Mouse (Mus musculus) ES-CJ7 (cell line): ENCODE data around the gene Ifi205.
"Not testable (repeated sequence)": the region's sequence is repeated elsewhere in the genome, so short reads cannot be mapped to it uniquely, and the experiment has no call there.

Experiments used
- DNase-seq: peaks from one replicate; pipeline ENCODE4 v3.0.0; 2011; ENCODE audit warnings: low read depth, low spot score

Ifi205 gene

DNA sequence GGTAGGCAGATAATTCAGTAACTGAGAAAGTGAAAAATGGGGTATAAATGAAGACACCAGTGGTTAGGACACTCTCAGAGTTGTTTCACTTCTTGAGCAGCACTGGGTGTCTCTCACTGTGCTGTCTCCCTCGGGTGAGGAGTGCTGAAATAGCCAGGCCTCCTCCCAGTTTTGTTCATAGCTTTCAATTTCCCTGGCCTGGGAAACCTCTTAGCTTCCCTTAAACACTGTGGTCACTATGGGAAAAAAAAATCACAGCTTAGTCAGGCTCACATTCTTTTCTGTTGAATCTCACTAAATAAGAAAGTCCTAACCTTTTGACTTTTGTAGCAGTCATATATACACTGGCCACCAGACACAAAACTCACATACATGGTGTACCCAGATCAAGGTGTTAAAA, at the start of gene Ifi205:
Gene Ifi205, minus strand, starts transcription at position 113 of the 400 bp plus-strand sequence.
- DNase-seq = no peak

DNA sequence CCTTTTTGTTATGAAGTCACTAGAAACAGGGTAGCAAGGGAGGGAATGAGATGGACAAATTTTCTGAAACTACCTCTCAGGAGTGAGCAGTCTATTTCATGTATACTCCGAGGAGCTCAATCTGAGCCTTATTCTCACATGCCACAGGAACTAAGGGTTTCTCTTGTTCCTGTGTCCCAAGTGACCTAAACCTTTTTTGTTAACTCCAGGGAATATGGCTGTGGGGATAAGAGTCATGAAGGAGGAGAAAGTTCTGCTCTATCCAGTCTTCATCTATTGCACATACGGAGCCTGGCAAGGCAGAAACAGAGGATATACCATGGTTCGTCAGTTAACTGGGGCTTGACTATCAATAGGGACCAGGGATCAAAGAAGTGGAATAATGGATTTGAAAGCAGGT, 34.7 kb upstream of the Ifi205 start, which contains the start of gene Olfr430:
Gene Olfr430, plus strand, starts transcription at position 301 of the 400 bp plus-strand sequence.
- no peak for DNase-seq

DNA sequence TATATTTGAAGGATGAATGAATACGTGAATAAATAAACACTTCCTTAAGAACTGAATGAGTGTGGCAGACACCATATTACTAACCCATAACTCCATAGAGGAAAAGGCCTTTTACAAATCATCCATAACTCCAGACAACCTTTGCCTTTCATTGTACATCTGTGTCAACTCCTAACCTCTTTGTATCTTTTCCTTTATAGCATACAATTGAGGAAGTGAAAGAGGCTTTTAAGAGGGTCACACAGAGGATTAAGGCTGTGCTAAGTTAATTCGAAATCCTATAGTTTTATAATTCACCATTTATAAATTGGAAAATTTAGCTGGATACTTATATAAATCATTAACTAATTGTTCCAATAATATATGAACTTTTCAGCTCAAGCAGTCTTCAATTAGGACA, 23.6 kb upstream of the Ifi205 start:
- DNase-seq = no peak

DNA sequence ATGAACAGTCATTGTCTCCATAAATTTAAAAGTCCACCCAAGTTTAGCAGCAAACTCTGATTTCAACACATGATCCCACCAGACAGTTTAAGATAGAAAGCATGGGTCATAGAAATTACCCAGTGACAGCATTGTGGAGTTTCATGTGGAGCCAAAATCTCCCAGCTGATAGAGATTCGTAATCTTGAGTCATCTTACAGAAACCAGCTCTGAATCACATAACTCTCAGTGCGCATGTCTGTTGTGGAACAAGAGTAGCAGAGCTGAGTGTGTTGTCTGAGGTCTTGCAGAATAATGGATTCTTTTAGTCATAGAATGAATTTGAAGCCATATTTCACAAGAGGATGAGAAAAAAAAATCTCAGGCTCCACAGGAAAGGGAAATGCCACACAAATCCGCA, 21.4 kb upstream of the Ifi205 start:
- no peak for DNase-seq

DNA sequence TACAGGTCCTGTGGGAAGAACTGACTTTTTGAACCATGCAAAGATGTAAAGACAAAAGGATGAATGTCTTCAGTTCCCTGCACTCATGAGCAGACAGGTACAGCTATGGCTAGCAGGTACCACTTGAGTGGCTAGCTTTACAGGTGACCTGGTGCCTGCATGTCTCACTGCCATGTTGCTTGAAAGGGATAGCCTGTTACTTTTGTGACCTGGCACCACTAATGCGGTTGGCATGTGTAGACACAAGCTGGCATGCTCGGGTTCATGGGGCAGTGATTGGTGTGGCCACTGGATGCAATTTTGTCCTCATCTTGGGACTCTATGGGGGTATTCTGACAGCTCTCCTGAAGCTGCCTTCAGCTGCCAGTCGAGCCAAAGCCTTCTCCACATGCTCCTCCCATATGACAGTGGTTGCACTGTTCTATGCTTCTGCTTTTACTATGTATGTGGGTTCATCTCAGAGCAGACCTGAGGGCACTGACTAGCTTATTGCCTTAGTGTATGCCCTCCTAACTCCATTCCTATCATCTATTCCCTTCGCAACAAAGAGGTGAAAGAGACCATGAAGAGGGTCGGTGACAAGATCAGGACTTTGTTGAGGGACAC, 20.4 kb upstream of the Ifi205 start:
- DNase-seq = no peak

DNA sequence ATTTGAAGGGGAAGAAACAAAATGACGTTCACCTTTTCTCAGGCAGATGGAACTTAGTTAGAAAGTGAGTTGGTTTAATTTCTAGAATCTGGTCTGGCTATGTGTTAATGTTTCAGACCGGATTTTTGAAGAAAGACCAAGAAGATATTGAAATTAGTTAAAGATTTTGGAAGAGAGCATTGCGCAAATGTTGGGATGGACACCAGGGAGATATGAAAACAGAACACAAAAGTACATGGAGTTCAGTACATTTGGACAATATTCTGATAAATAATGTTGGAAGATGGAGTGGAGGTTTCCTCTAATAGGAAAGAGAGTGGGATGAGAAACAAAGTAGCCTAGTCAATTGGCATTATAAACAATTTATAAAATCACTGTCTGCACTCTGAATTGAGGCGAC, 19.9 kb upstream of the Ifi205 start:
- no peak for DNase-seq

DNA sequence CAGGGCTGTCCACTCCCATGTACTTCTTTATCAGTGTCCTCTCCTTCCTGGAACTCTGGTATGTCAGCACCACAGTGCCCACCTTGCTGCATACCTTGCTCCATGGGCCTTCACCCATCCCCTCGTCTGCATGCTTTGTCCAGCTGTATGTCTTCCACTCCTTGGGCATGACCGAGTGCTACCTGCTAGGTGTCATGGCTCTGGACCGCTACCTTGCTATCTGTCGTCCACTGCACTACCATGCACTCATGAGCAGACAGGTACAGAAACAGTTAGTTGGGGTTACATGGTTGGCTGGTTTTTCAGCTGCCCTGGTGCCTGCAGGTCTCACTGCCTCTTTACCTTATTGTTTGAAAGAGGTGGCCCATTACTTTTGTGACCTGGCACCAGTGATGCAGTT, 18.9 kb upstream of the Ifi205 start:
- DNase-seq = no peak

DNA sequence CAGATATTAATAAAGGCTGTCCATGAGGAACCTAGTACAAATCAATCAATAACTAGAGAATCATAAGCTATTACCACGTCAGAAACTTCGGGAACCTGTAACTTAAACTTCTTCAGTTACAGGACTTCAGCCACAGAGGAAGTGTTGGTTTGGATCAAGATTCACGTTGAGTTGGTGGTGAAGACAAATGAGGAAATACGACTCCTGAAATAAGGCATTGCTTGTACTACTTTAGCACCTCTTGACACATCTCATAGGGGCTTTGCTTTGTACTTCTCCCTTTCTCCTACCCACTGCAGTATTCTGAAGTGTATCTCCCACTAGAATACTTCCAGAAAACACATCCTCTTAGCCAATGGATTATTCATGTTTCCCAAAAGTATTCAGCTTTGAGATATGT, 17.7 kb upstream of the Ifi205 start:
- not testable (repeated sequence) for DNase-seq

DNA sequence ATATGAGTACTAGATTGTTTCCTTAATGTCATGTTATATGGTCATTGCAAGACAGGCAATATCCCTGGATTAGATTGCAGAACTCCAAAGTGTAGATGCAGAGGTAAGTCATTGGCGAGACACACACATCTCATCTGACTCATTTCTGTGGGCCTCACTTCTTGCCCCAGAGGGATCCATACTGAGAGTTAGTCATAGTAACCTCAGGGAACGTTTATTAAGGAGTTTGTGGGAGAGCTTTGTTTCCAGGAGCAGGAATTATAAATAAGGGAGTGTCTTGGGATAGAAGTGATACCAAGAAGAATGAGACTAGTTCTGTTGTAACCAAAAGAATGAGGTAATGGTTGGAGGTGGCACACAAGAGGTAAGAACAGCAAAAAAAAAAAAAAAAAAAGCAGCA, 17.3 kb upstream of the Ifi205 start, which contains the start of gene Olfr432:
Gene Olfr432, plus strand, starts transcription at position 313 of the 400 bp plus-strand sequence.
- DNase-seq = no peak

DNA sequence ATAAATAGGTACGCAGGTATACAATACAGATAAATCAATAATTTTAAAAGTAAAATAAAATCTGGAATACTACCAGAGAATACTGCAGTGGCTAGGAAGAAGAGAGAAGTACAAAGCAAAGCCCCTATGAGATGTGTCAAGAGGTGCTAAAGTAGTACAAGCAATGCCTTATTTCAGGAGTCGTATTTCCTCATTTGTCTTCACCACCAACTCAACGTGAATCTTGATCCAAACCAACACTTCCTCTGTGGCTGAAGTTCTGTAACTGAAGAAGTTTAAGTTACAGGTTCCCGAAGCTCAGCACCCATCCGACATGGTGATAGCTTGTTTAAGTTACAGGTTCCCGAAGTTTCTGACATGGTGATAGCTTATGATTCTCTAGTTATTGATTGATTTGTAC, 16.6 kb upstream of the Ifi205 start:
- DNase-seq = not testable (repeated sequence)

DNA sequence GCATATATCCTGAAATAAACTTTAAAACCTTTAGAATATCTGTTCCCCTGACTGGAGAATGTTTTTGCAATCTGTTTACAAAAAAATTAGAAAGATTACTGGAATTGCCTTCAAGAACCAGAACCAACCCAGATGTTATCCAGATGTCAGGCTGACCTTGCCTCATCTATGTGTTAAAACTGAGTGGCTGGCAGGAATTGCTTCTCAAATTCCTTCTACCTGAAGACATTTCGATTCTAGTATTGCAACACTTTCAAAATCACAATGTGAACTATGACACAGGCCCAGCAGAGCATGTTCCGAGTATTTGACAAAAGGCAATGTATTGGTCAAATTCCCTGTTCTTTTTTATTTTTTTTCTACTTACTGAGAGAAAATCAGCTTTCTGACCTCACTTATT, 12.8 kb upstream of the Ifi205 start:
- DNase-seq = no peak

DNA sequence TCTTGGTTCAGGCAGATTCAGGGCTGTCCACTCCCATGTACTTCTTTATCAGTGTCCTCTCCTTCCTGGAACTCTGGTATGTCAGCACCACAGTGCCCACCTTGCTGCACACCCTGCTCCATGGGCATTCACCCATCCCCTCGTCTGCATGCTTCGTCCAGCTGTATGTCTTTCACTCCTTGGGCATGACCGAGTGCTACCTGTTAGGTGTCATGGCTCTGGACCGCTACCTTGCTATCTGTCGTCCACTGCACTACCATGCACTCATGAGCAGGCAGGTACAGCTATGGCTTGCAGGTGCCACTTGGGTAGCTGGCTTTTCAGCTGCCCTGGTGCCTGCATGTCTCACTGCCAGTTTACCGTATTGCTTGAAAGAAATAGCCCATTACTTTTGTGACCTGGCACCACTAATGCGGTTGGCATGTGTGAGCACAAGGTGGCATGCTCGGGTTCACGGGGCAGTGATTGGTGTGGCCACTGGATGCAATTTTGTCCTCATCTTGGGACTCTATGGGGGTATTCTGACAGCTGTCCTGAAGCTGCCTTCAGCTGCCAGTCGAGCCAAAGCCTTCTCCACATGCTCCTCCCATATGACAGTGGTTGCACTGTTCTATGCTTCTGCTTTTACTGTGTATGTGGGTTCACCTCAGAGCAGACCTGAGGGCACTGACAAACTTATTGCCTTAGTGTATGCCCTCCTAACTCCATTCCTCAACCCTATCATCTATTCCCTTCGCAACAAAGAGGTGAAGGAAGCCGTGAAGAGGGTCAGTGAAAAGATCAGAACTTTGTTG, 10.7 kb upstream of the Ifi205 start:
- not testable (repeated sequence) for DNase-seq

DNA sequence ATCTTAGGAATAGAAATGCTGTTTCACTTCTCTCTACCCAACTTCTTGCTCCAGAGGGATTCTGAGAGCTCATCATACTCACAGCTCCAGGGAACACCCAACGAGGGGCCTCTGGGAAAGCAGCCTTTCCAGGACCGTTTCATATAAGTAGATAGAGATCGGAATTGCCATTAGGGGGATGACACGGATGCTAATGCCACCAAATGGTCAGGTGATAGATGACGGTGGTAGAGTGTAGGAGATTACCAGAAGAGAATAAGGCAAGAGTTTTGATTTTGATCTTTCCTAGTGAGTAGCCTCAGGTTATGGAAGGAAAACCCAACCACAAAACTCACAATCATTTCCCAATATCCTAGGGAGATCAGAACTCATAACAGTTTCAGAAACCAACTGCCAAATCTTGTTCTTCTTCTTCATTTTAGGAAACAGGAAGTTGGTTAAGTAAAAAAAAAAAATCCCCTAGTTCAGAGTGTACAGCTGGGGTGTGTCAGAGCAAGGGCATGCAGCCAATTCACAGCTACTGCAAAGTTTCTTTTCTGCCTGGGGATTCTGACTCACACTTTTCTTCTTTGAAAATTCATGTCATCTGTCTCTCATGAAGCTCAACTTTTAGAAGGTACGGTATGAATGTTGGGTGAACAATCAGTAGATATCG, 9.0 kb upstream of the Ifi205 start, which contains the start of gene Olfr433:
Gene Olfr433, plus strand, starts transcription at position 183 of the 655 bp plus-strand sequence.
- no peak for DNase-seq

DNA sequence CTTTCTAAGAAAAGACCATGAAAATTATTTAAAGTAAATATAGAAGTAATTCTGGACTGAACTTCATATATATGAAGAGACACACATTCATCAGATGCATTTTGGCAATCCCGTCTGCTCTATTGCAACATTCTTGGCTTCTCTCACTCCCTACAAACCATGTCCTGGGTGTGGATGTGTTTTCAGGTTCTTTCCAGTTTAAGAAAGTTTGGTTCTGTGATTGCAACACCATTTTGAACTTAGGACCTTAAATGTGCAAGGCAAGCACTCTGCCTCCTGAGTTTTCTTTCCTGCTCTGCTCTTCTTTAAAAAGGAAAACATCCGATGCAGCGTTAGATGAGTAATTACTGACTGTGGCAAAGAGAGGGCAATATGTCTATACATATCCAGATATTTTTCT, 6.9 kb upstream of the Ifi205 start:
- no peak for DNase-seq

DNA sequence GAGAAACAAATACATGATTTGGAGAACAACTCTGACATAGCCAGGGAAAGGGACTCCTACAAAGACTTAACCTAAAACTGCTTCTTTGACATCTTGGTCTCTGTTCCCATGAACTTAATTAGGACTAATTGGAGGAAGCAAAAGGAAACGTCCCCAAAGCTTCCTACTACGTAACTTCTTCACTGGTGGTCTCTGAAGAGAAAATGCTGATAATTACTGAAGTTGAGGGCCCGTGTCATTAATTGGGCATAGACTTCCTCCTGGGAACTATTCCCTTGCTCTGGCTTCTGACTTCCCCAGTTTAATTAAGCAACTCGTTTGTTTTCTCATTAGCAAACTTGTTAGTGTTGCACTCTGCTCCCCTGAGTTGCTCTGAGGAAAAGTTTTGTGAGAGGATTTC, 4.2 kb upstream of the Ifi205 start:
- no peak for DNase-seq

DNA sequence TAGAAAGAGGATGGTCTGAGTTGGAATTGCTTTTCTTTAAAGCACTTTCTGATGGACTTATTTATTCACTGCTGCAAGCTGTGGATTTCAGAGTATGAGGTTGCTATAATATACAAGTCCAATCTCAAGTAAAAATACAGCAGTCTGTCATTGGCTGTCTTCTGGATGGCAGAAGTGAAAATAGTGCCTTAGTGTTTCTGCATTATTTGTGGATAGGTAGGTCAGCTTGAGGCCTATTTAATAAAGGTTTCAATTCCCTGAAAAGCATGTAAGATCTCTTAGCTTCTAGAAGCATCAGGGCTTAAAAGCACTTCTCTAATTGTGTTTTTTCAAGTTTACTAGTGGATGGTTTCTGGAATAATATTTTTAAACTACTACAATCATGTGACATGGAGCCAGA, 24.6 kb downstream of the Ifi205 start:
- DNase-seq = not testable (repeated sequence)

DNA sequence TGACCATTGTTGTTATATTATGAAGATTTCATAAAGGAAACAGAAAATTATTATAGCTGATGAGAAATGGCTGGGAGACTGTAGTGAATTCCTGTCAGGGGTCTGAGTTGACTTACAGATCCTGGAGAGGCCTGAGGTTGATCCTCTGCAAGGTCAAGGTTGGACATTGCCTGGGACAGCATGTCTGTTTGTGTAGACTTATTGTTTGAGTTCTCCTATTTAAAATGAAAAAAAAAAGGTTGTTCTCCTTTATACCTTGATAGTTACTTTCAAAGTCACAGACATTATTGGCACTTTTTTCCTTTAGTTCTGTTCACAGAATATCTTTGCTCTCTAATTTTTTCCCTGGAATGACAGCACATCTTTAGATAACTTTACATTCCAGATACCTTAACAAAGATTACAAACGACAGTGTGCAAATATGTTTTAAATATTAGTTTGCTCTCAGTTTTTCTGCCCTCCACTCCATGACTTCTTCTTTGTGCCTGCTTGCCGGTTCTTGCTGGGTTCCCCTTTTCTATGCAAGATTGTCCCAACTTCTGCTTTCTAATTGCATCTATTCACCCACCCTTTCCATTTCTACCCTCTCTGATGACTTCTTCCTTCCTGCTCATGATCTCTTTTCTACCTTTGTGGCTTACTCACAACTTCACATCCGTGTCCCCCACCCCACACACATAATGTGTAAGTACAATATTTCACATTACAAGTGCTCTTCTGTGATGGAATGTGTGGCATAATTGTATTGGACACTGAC, 27.1 kb downstream of the Ifi205 start:
- DNase-seq = not testable (repeated sequence)

DNA sequence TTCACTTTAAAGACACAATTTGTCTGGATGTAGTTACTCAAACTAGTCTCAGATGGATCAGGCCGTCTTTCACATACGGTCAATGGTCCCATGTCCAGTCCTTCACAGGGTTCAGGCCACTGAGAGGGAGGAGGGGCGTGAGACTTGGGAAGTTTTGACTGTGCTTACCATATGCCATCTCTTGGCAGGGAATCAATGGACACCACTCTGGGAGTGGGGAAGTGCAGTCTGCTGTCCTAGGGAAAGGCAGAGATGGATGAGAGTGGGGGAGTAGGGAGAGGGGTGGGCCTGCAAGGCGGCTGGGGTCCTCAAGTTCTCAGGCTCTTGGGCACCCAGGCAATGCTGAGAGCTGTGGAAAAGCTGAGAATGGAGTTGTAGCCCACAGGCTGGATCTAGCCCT, 36.6 kb downstream of the Ifi205 start:
- DNase-seq = no peak

DNA sequence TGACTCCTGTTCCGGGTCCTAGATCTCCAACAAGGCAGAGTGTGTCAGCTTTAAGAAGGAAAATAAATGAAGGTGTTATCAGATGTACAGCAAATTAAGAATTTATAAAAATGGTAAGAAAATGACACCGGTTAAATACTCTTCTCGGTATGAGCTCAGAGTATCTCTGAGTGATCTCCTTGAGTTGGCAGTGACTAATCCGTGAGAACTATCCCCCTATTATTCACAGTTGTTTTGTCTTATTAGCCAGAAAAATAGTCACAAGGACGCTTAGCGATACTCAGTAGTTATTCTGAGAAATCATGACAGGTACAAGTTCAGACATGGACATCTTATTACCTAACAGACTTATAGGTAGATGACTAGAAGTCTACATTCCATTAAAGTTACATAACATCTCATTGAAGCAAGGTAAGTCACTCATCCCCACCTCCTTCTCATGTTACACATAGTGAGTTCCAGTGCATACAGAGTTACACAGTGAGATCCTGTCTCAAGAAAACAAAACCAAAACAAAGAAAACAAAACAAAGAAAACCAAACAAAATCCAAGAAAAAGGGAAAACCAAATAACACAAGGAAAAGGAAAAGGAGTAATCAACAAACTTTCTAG, 48.8 kb downstream of the Ifi205 start, which contains the start of gene Ifi202b:
Gene Ifi202b, minus strand, starts transcription at position 51 of the 612 bp plus-strand sequence.
- DNase-seq = not testable (repeated sequence)

DNA sequence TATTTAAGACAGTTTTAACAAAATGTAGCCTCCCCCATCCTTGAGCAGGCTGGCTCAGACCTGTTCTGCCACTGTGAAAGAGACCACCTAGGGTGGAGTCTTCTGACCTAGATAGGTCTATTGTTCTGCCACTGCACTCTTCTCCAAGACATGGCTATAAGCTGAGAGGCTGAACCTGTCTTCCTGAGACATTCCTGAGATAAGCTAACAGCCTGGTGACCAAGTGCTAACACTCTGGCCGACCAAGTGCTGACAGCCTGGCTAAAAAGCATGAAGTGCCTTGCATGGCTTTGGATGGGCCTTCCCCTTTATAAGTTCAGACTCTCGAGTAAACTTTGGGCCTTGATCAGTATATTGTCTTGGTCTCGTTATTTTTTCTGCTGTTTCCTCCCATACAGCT, 50.6 kb downstream of the Ifi205 start:
- peak; percentile 82 for DNase-seq

DNA sequence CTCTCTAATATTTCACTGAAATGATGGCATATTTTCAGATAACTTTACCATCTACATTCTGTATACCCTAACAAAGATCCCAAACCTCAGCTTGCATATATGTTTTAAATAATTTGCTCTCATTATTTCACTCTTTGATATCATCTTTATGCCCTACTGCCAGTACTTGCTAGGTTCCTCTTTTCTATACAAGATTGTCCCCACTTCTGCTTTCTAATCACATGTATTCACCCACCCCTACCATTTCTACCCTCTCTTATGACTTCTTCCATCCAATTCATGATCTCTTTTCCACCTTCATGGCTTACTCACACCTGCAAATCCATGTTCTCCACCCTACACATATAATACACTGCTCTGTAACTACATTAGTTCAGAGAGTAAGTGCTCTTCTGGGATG, 54.0 kb downstream of the Ifi205 start:
- no peak for DNase-seq
